ENCODE assay signal across 19 mouse cellular contexts in genomic region chr6:149179064-149179463, GRCm38 (mm10). TPM values are rescaled to one million over a fixed set of nuclear protein-coding genes. Genes with fewer than 3 reads are reported as not detected.
"Had no signal": no experiment of that assay in that cellular context is flagged by ENCODE, and none has a peak within 500 bp of the region (broad histone marks: within the 10 kb centered on the region; RNA-seq: fewer than 3 reads in every experiment).

No protein-coding gene starts in this region.

- H3K27me3 ChIP-seq: limb, embryonic 12.5 days; neural tube, embryonic 13.5 days had no signal

- H3K9me3 ChIP-seq: midbrain, embryonic 10.5 days had no signal

- H3K4me2 ChIP-seq: limb, embryonic 12.5 days; neural tube, embryonic 13.5 days had no signal

- H3K27ac ChIP-seq: limb, embryonic 12.5 days; midbrain, embryonic 10.5 days; neural tube, embryonic 13.5 days had no signal

- H3K4me3 ChIP-seq: limb, embryonic 12.5 days; midbrain, embryonic 10.5 days; neural tube, embryonic 13.5 days had no signal

- DNase-seq: kidney, adult 8-10 months; kidney, postnatal 25 days; midbrain, embryonic 14.5 days; retina, postnatal 1 day; right cerebral cortex, postnatal 14 days; thymus, postnatal 36 days had no signal

- H3K9ac ChIP-seq: limb, embryonic 12.5 days; neural tube, embryonic 13.5 days had no signal

- H3K4me1 ChIP-seq: limb, embryonic 12.5 days; midbrain, embryonic 10.5 days; neural tube, embryonic 13.5 days had no signal

- ATAC-seq: intestine, postnatal 0 days had no signal

RNA-seq across cellular contexts. Expression of gene Gm10203, which starts 49.1 kb away (rescaled TPM):
- total RNA-seq: layer of hippocampus, postnatal 10 days; left cerebral cortex, postnatal 36 days; liver, adult 2 months; monocyte, adult 5-6 weeks had no signal
- polyA plus RNA-seq: intestine, postnatal 0 days; kidney, embryonic 16.5 days; limb, embryonic 12.5 days; liver, adult 2 months; lung, embryonic 16.5 days; midbrain, embryonic 10.5 days; midbrain, embryonic 14.5 days; neural tube, embryonic 13.5 days; small intestine, adult 2 months; stomach, embryonic 16.5 days; thymus, postnatal 0 days had no signal
